Mouse (Mus musculus) kidney, postnatal 0 days (tissue): Measurements from ENCODE around the gene Gnao1. TPM values are rescaled to one million over a fixed set of nuclear protein-coding genes. Genes with fewer than 3 reads are reported as not detected.

Experiments
- ATAC-seq: fragments of 200-750 bp; cut with Nextera tagmentation; replicated peaks from 2 replicates; pipeline ENCODE4 v1.8.0; 2017; ENCODE audit warnings: low read depth, moderate number of reproducible peaks, moderate TSS enrichment, moderate library complexity; ENCODE audit not compliant: low FRiP score
- DNase-seq: peaks from one replicate; pipeline ENCODE4 v3.0.0-alpha.2; 2016; ENCODE audit warnings: low spot score
- H3K27ac ChIP-seq: fragments of 300-500 bp; sonication (generic); 2 replicates; pipeline ENCODE4 v1.5.1; 2014; ENCODE audit warnings: mild to moderate bottlenecking
- H3K27me3 ChIP-seq: fragments of 300-500 bp; sonication (generic); 2 replicates; pipeline ENCODE4 v1.6.1; 2014; ENCODE audit warnings: low read length, mixed read lengths; ENCODE audit not compliant: insufficient read depth
- H3K36me3 ChIP-seq: fragments of 300-500 bp; sonication (generic); 2 replicates; pipeline ENCODE4 v1.6.1; 2014; ENCODE audit warnings: low read length, mixed read lengths; ENCODE audit not compliant: insufficient read depth
- H3K4me1 ChIP-seq: fragments of 300-500 bp; sonication (generic); replicated peaks from 2 replicates; pipeline ENCODE4 v1.6.1; 2014; ENCODE audit warnings: antibody characterized with exemption, low read length, mixed read lengths; ENCODE audit not compliant: insufficient read depth
- H3K4me2 ChIP-seq: fragments of 300-500 bp; sonication (generic); 2 replicates; pipeline ENCODE4 v1.6.1; 2014; ENCODE audit warnings: mild to moderate bottlenecking, low read length, moderate library complexity, mixed read lengths
- H3K4me3 ChIP-seq: fragments of 300-500 bp; sonication (generic); replicated peaks from 2 replicates; pipeline ENCODE4 v1.5.1; 2014; ENCODE audit warnings: low read depth, low read length
- H3K9ac ChIP-seq: fragments of 300-500 bp; sonication (generic); 2 replicates; pipeline ENCODE4 v1.6.1; 2014; ENCODE audit warnings: low read depth, low read length
- H3K9me3 ChIP-seq: fragments of 300-500 bp; sonication (generic); replicated peaks from 2 replicates; pipeline ENCODE4 v1.6.1; 2016; ENCODE audit warnings: low read length, inconsistent platforms, mixed read lengths
- CTCF ChIP-seq: IDR thresholded peaks from 2 replicates; pipeline ENCODE4 v1.5.1; 2016; ENCODE audit warnings: antibody characterized with exemption, low read depth, mild to moderate bottlenecking, moderate library complexity
- WGBS: fragments of 180-500 bp; shearing (Covaris S2); extraction: QIAGEN DNeasy Blood & Tissue Kit; methylation state at CpG from one replicate; pipeline ENCODE4 v1.1.7; 2014; 5-methylcytosine and 5-hydroxymethylcytosine counted together
- polyA plus RNA-seq: library from polyadenylated mRNA; unstranded; fragments of >200 nt; fragmentation: Nextera tagmentation; extraction: Ambion mirVana; gene quantifications from 2 replicates; pipeline ENCODE4 v1.2.1, GENCODE M21; 2015

Gnao1 gene
- polyA plus RNA-seq, 1 experiment from 2014 or later, result 1.7 TPM

DNA sequence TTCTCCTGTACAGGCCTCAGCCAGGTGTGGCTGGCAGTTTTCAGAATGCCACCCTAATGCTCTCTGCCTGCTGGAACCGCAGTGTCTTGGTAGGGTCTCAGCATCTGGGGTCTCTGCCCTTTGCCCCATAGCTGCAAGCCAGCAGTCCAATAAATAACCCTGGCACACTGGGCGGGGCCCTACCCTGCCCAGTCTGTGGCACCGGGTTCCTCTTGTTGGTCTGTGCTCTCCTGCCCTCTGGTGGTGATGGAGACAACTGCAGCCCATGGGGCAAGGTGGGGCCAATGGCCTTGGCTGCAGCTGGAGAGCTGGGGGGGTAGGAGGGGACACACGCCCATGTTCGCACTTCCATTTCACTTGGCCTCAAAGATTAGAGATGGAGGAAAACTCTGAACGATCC is 123.1 kb downstream of the Gnao1 start:
- Histone ChIP-seq H3K9me3 (no peaks in the 10 kb centered on the region), H3K4me3 (no peak overlapping the region), H3K4me2 (no peak overlapping the region), H3K27me3 (no peaks in the 10 kb centered on the region), H3K36me3 (no peaks in the 10 kb centered on the region), H3K9ac (no peak overlapping the region), H3K4me1 (no peaks in the 10 kb centered on the region), H3K27ac (no peak overlapping the region)
- DNase-seq (peak; percentile 62), ATAC-seq (peak; percentile 68)
- WGBS, result 21% methylated on average over 6 of the region's 6 CpGs
- TF ChIP-seq CTCF, result peak; percentile 92

DNA sequence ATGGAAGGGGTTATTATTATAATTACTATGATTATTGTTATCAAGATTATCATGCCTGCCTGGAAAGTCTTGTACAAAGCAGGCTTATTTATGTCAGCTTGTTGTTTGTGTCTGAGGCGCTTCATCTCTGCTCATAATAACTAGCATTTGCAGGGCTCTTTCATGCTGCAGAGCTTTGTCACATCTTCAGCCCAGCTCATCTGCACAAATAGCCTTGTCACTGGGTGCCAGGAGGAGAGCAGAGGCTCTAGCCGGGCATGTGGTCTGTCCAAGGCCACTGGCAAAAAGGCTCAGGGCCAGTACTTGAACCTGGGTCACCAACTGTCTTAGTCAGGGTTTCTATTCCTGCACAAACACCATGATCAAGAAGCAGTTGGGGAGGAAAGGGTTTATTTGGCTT is 123.5 kb downstream of the Gnao1 start:
- Histone ChIP-seq H3K4me3 (no peak overlapping the region), H3K27me3 (no peaks in the 10 kb centered on the region), H3K36me3 (no peaks in the 10 kb centered on the region), H3K4me1 (no peaks in the 10 kb centered on the region), H3K9ac (no peak overlapping the region), H3K4me2 (no peak overlapping the region), H3K9me3 (no peaks in the 10 kb centered on the region), H3K27ac (no peak overlapping the region)
- WGBS, result 74% methylated on average over 2 of the region's 2 CpGs
- ATAC-seq (no peak), DNase-seq (no peak)
- TF ChIP-seq CTCF, result no peak

DNA sequence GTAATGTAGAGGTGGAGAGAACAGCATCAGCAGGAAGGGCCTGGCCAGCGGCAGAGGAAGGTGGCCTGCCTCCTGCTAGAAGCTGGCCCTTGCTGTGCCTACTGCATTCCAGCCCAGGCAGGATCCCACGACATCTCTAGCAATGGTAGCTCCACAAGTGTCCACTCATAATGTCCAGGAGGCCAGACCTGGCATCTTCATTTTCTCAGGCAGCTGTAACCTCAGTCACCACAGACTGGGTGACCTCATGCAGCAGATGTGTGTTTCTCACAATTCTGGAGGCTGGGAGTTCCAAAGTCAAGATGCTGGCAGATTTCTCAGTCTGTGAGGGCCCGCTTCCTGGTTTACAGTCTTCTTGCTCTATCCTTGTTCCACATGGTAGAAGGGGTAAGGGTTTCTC is 128.4 kb downstream of the Gnao1 start:
- H3K4me1 ChIP-seq, result no peaks in the 10 kb centered on the region
- no peak overlapping the region for H3K9ac ChIP-seq
- no peak overlapping the region for H3K4me3 ChIP-seq
- ATAC-seq, result no peak
- H3K4me2 ChIP-seq, result no peak overlapping the region
- H3K36me3 ChIP-seq, result no peaks in the 10 kb centered on the region
- no peak for DNase-seq
- H3K27ac ChIP-seq, result no peak overlapping the region
- TF ChIP-seq CTCF, result no peak
- H3K27me3 ChIP-seq, result no peaks in the 10 kb centered on the region
- no peaks in the 10 kb centered on the region for H3K9me3 ChIP-seq
- WGBS, result 76% methylated on average over 3 of the region's 3 CpGs

DNA sequence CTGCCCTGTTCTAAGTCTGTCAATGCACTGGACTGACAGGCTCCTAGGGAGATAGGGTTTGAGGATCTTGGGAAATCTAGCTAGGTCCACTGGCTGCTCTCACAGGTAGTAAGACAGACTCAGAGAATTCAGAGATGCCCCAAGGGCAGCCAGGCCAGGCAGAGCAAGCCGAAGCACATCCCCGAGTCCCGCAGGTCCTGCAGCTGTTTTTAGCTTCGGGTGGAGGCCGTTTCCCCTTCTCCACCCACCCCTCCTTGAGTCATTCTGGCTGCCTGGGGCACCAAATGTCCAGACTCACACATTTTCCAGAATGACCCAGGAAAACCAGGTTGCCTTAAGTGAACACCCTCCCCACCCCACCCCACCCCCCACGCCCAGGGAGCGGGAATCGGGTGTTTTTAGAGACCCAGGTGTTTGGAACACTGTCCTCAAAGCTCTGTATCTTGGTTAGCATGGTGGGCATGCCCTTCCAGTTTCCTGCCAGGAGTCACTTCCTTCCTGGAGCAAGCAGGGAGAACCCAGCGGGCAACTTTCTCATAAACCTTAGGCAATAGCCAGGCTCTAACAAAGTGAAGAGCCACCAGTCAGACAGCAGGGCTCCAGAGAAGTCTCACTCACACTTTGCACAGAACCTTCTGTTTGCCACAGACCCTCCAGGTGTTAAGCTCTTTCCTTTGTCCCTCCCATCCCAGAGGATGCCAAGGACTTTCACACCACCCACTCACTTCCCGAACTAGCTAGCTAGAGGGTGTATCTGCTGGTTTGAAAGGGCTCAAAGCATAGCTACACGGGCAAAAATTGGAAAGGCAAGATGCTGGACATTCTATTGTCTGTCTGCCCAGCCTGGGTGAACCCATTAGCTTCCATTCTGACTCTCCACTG is 131.0 kb downstream of the Gnao1 start:
- Histone ChIP-seq H3K36me3 (no peaks in the 10 kb centered on the region), H3K27me3 (no peaks in the 10 kb centered on the region), H3K9me3 (no peaks in the 10 kb centered on the region), H3K4me1 (no peaks in the 10 kb centered on the region), H3K4me2 (no peak overlapping the region), H3K4me3 (no peak overlapping the region), H3K9ac (no peak overlapping the region), H3K27ac (no peak overlapping the region)
- TF ChIP-seq CTCF, result no peak
- DNase-seq (no peak), ATAC-seq (no peak)
- WGBS, result 54% methylated on average over 11 of the region's 11 CpGs

DNA sequence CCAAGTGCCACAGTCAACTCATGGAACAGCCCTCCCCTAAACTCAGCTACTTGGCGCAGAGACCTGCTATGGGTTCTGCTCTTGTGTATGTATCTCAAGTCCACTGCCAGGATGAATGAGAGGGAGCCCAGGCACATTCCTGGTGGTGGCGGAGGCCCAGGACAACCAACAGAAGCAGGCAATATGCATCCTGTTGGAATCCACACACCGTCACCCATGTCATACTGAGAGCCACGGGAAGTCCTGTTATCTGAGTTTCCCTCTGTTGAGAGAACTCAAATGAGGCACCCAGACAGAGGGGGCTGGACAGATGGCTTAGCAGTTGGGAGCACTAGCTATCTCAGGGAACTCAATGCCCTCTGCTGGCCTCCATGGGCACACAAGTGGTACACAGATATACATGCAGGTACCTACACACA is 131.9 kb downstream of the Gnao1 start:
- DNase-seq, result no peak
- 72% methylated on average over 4 of the region's 4 CpGs for WGBS
- H3K4me3 ChIP-seq, result no peak overlapping the region
- TF ChIP-seq CTCF, result peak; percentile 4; the same call in 1 of the 2 replicates
- no peak for ATAC-seq
- no peak overlapping the region for H3K9ac ChIP-seq
- H3K36me3 ChIP-seq, result no peaks in the 10 kb centered on the region
- no peaks in the 10 kb centered on the region for H3K4me1 ChIP-seq
- H3K4me2 ChIP-seq, result no peak overlapping the region
- H3K27ac ChIP-seq, result no peak overlapping the region
- no peaks in the 10 kb centered on the region for H3K27me3 ChIP-seq
- no peaks in the 10 kb centered on the region for H3K9me3 ChIP-seq

DNA sequence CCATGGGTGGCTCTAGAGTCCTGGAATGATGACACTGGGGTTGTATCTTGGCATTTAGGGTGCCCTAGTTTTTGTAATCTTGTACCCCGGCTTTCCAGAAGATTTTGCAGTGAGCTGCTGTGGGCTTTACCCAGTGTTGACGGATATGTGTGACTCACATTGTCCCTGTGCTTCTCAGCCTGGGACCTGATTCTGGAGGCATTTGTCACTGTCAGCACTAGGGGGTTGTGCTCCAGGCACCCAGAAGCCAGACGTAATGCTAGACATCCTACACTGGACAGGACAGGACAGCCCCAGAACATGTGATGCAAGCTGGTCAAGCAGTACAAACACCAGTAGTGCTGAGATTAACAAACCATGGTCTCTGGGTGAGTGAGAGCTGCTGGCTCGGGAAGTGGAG is 136.0 kb downstream of the Gnao1 start:
- no peaks in the 10 kb centered on the region for H3K9me3 ChIP-seq
- 52% methylated on average over 4 of the region's 4 CpGs for WGBS
- no peak overlapping the region for H3K4me3 ChIP-seq
- no peaks in the 10 kb centered on the region for H3K27me3 ChIP-seq
- no peak overlapping the region for H3K9ac ChIP-seq
- no peak for ATAC-seq
- no peak overlapping the region for H3K4me2 ChIP-seq
- H3K36me3 ChIP-seq, result no peaks in the 10 kb centered on the region
- no peak for TF ChIP-seq CTCF
- no peak overlapping the region for H3K27ac ChIP-seq
- DNase-seq, result no peak
- no peaks in the 10 kb centered on the region for H3K4me1 ChIP-seq
